Mouse (Mus musculus) erythroblast, embryonic 14.5 days (primary cell): ENCODE data around the gene Acly.

Source experiments
- GATA1 ChIP-seq: IDR thresholded peaks from 2 replicates; pipeline ENCODE4 v1.6.1; 2012; ENCODE audit warnings: low read length, inconsistent platforms, mixed read lengths
- TAL1 ChIP-seq: IDR thresholded peaks from 3 replicates; pipeline ENCODE4 v1.6.1; 2012; ENCODE audit warnings: low read length, inconsistent platforms, mixed read lengths

- TF ChIP-seq TAL1 (no peak), GATA1 (no peak)
Measured at GRCm38 (mm10) chr11:100561748-100562147, 33.9 kb upstream of the Acly start.
